Mouse (Mus musculus): ENCODE data around the gene Gm6040. TPM values are rescaled to one million over a fixed set of nuclear protein-coding genes. Genes with fewer than 3 reads are reported as not detected.

Gene Gm6040
- not detected in 2 replicates for polyA plus RNA-seq (2015; fragmentation: Nextera tagmentation; extraction: Ambion mirVana)

- Histone ChIP-seq H3K4me2 (ENCODE audit: low read length) (no peak within 1 kb of the TSS), H3K27ac (ENCODE audit: low read length) (no peak within 1 kb of the TSS), H3K9me3 (replicated peaks; ENCODE audit: control insufficient read depth, low read length, poor library complexity, severe bottlenecking) (peaks cover 27% of the 10 kb centered on the region), H3K9ac (ENCODE audit: low read depth, low read length) (no peak within 1 kb of the TSS), H3K4me1 (ENCODE audit: control insufficient read depth, insufficient read depth, low read length) (no peaks in the 10 kb centered on the region), H3K36me3 (ENCODE audit: control insufficient read depth, insufficient read depth, low read length) (no peaks in the 10 kb centered on the region), H3K4me3 (ENCODE audit: low read depth, low read length) (no peak within 1 kb of the TSS), H3K27me3 (ENCODE audit: control insufficient read depth, insufficient read depth, low read depth, low read length) (no peaks in the 10 kb centered on the region)
- WGBS, result 73% methylated on average over 3 of the region's 3 CpGs
- no peak for ATAC-seq
Measured at GRCm38 (mm10) chr8:20921971-20922370, at the start of gene Gm6040. Gm6040 (minus strand) TSS chr8:20922071.

GRCm38 (mm10) chr8:20964531-20964930 is 42.7 kb upstream of the Gm6040 start:
- H3K36me3 ChIP-seq (ENCODE audit: control insufficient read depth, insufficient read depth, low read length), result no peaks in the 10 kb centered on the region
- WGBS, result 78% methylated on average over 2 of the region's 2 CpGs
- H3K4me3 ChIP-seq (ENCODE audit: low read depth, low read length), result no peak overlapping the region
- peaks cover 9% of the 10 kb centered on the region for H3K9me3 ChIP-seq (replicated peaks; ENCODE audit: control insufficient read depth, low read length, poor library complexity, severe bottlenecking)
- no peaks in the 10 kb centered on the region for H3K27me3 ChIP-seq (ENCODE audit: control insufficient read depth, insufficient read depth, low read depth, low read length)
- no peak overlapping the region for H3K9ac ChIP-seq (ENCODE audit: low read depth, low read length)
- no peak overlapping the region for H3K4me2 ChIP-seq (ENCODE audit: low read length)
- H3K27ac ChIP-seq (ENCODE audit: low read length), result no peak overlapping the region
- ATAC-seq, result no peak
- no peaks in the 10 kb centered on the region for H3K4me1 ChIP-seq (ENCODE audit: control insufficient read depth, insufficient read depth, low read length)

GRCm38 (mm10) chr8:20944610-20945009 is 22.7 kb upstream of the Gm6040 start, which contains the start of gene AY761185:
AY761185 (minus strand) TSS chr8:20944710.
- no peak for ATAC-seq
- Histone ChIP-seq H3K9ac (ENCODE audit: low read depth, low read length) (no peak within 1 kb of the TSS), H3K4me1 (ENCODE audit: control insufficient read depth, insufficient read depth, low read length) (no peaks in the 10 kb centered on the region), H3K4me2 (ENCODE audit: low read length) (no peak within 1 kb of the TSS), H3K27me3 (ENCODE audit: control insufficient read depth, insufficient read depth, low read depth, low read length) (no peaks in the 10 kb centered on the region), H3K4me3 (ENCODE audit: low read depth, low read length) (no peak within 1 kb of the TSS), H3K36me3 (ENCODE audit: control insufficient read depth, insufficient read depth, low read length) (no peaks in the 10 kb centered on the region), H3K27ac (ENCODE audit: low read length) (no peak within 1 kb of the TSS), H3K9me3 (replicated peaks; ENCODE audit: control insufficient read depth, low read length, poor library complexity, severe bottlenecking) (peaks cover 17% of the 10 kb centered on the region; the same call in 1 of the 2 replicates)
- 76% methylated on average over 3 of the region's 3 CpGs for WGBS

DNA sequence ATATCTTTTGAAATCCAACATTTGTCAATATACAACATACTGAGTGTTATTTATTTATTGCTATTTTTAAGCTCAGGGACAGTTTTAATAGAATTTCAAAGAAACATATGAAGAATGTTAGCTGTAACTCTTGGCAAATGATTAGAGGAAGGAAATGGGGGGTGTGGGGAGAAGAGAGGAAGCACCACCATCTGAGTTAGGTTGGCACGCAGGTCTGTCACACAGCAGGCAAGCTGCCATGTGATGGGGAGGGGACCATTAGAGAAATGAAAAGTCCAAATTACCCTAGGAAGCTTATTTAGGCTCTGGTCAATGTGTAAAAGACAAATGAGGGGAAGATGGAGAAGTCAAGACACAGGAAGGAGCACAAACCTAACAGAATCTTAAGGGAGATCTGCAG is 9.6 kb downstream of the Gm6040 start:
- H3K9me3 ChIP-seq (replicated peaks; ENCODE audit: control insufficient read depth, low read length, poor library complexity, severe bottlenecking), result peaks cover 12% of the 10 kb centered on the region
- H3K27me3 ChIP-seq (ENCODE audit: control insufficient read depth, insufficient read depth, low read depth, low read length), result no peaks in the 10 kb centered on the region
- no peaks in the 10 kb centered on the region for H3K4me1 ChIP-seq (ENCODE audit: control insufficient read depth, insufficient read depth, low read length)
- ATAC-seq, result no peak
- no peak overlapping the region for H3K4me3 ChIP-seq (ENCODE audit: low read depth, low read length)
- H3K4me2 ChIP-seq (ENCODE audit: low read length), result no peak overlapping the region
- no peak overlapping the region for H3K27ac ChIP-seq (ENCODE audit: low read length)
- no peaks in the 10 kb centered on the region for H3K36me3 ChIP-seq (ENCODE audit: control insufficient read depth, insufficient read depth, low read length)
- no peak overlapping the region for H3K9ac ChIP-seq (ENCODE audit: low read depth, low read length)
- WGBS, result 86% methylated on average over 1 of the region's 1 CpGs

- Histone ChIP-seq H3K4me3 (ENCODE audit: low read depth, low read length) (no peak overlapping the region), H3K27me3 (ENCODE audit: control insufficient read depth, insufficient read depth, low read depth, low read length) (no peaks in the 10 kb centered on the region), H3K27ac (ENCODE audit: low read length) (no peak overlapping the region), H3K4me2 (ENCODE audit: low read length) (no peak overlapping the region), H3K4me1 (ENCODE audit: control insufficient read depth, insufficient read depth, low read length) (no peaks in the 10 kb centered on the region), H3K9me3 (replicated peaks; ENCODE audit: control insufficient read depth, low read length, poor library complexity, severe bottlenecking) (peaks cover 12% of the 10 kb centered on the region), H3K9ac (ENCODE audit: low read depth, low read length) (no peak overlapping the region), H3K36me3 (ENCODE audit: control insufficient read depth, insufficient read depth, low read length) (no peaks in the 10 kb centered on the region)
- no peak for ATAC-seq
- WGBS, result 65% methylated on average over 2 of the region's 2 CpGs
Measured at GRCm38 (mm10) chr8:20908256-20908655, 13.6 kb downstream of the Gm6040 start.

DNA sequence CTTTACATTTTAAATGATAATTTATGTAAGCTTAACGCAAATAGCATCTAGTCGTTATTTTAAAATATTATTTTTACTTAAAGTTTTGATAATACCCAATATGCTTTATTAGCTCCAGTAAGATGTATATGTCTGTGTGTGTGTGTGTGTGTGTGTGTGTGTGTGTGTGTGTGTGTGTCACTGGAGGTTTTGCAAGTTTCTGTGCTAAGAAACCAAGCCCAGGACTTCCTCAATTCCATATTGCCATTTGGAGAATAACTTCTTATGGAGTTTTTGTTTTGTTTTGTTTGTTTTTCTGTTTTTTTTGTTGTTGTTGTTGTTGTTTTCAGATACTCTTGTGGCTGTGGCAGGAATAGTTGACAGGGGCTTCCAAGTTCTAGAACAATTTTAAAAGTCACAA is 14.8 kb downstream of the Gm6040 start:
- H3K9ac ChIP-seq (ENCODE audit: low read depth, low read length), result no peak overlapping the region
- peaks cover 10% of the 10 kb centered on the region for H3K9me3 ChIP-seq (replicated peaks; ENCODE audit: control insufficient read depth, low read length, poor library complexity, severe bottlenecking)
- H3K27me3 ChIP-seq (ENCODE audit: control insufficient read depth, insufficient read depth, low read depth, low read length), result no peaks in the 10 kb centered on the region
- no peak overlapping the region for H3K27ac ChIP-seq (ENCODE audit: low read length)
- no peak for ATAC-seq
- no peaks in the 10 kb centered on the region for H3K4me1 ChIP-seq (ENCODE audit: control insufficient read depth, insufficient read depth, low read length)
- no peak overlapping the region for H3K4me3 ChIP-seq (ENCODE audit: low read depth, low read length)
- H3K4me2 ChIP-seq (ENCODE audit: low read length), result no peak overlapping the region
- WGBS, result 93% methylated on average over 2 of the region's 2 CpGs
- no peaks in the 10 kb centered on the region for H3K36me3 ChIP-seq (ENCODE audit: control insufficient read depth, insufficient read depth, low read length)

DNA sequence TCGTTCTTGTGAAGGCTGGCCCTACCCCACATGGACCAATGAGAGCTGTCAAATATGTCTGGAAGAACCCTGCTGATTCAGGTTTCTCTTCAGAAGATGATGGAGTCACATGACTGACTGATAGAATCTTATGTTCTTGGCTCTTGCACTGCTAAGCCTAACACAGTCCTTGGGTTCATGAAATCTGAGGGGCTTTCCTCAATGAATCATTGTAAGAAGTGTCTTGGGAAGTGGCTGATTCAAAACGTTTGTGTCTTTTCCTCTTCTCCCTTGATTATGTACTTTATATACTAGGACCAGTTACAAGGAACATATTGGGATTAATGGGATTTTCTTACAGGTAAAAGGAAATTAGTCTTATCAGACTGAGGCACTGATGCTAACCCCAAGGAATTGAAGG is 19.3 kb downstream of the Gm6040 start, which contains the start of gene Gm15056:
TSS of gene Gm15056 (minus strand) at position 101 of the 400 bp plus-strand sequence.
- 44% methylated on average over 2 of the region's 2 CpGs for WGBS
- no peak for ATAC-seq

DNA sequence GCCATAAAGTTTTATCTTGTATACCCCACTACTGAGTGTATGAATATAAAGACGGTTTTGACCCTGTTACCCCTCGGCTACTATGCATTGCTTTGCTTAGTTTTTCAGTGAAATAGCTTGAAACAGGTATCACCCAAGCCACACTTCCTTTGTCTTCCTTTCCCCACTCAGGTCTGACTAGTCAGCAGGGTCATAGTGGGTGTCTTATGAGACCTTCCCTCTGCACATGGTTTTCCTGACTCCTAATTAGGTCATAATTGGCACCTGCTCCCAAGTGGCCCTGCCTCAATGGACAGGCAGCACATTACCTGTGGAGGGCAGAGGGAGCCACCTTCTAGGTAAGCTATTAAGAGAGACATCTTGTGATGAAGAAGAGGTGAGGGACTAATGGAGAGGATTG is 29.5 kb downstream of the Gm6040 start, which contains the start of gene Defb33:
TSS of gene Defb33 (plus strand) at position 301 of the 400 bp plus-strand sequence.
- Histone ChIP-seq H3K4me3 (ENCODE audit: low read depth, low read length) (no peak within 1 kb of the TSS), H3K27me3 (ENCODE audit: control insufficient read depth, insufficient read depth, low read depth, low read length) (no peaks in the 10 kb centered on the region), H3K36me3 (ENCODE audit: control insufficient read depth, insufficient read depth, low read length) (no peaks in the 10 kb centered on the region), H3K4me1 (ENCODE audit: control insufficient read depth, insufficient read depth, low read length) (no peaks in the 10 kb centered on the region), H3K27ac (ENCODE audit: low read length) (no peak within 1 kb of the TSS), H3K9me3 (replicated peaks; ENCODE audit: control insufficient read depth, low read length, poor library complexity, severe bottlenecking) (peaks cover 37% of the 10 kb centered on the region), H3K4me2 (ENCODE audit: low read length) (no peak within 1 kb of the TSS), H3K9ac (ENCODE audit: low read depth, low read length) (no peak within 1 kb of the TSS)
- no peak for ATAC-seq
- WGBS, result 83% methylated on average over 2 of the region's 2 CpGs

More for the DNA sequence above, 19.3 kb downstream of the Gm6040 start, which contains the start of gene Gm15056:
- H3K4me1 ChIP-seq (ENCODE audit: control insufficient read depth, insufficient read depth, low read length), result no peaks in the 10 kb centered on the region
- H3K36me3 ChIP-seq (ENCODE audit: control insufficient read depth, insufficient read depth, low read length), result no peaks in the 10 kb centered on the region
- H3K4me2 ChIP-seq (ENCODE audit: low read length), result no peak within 1 kb of the TSS
- no peak within 1 kb of the TSS for H3K9ac ChIP-seq (ENCODE audit: low read depth, low read length)
- no peak within 1 kb of the TSS for H3K27ac ChIP-seq (ENCODE audit: low read length)
- H3K4me3 ChIP-seq (ENCODE audit: low read depth, low read length), result no peak within 1 kb of the TSS
- peaks cover 23% of the 10 kb centered on the region for H3K9me3 ChIP-seq (replicated peaks; ENCODE audit: control insufficient read depth, low read length, poor library complexity, severe bottlenecking)
- no peaks in the 10 kb centered on the region for H3K27me3 ChIP-seq (ENCODE audit: control insufficient read depth, insufficient read depth, low read depth, low read length)

- Histone ChIP-seq H3K9ac (ENCODE audit: low read depth, low read length) (no peak overlapping the region), H3K4me2 (ENCODE audit: low read length) (no peak overlapping the region), H3K36me3 (ENCODE audit: control insufficient read depth, insufficient read depth, low read length) (no peaks in the 10 kb centered on the region), H3K27ac (ENCODE audit: low read length) (no peak overlapping the region), H3K9me3 (replicated peaks; ENCODE audit: control insufficient read depth, low read length, poor library complexity, severe bottlenecking) (peaks cover 20% of the 10 kb centered on the region), H3K4me3 (ENCODE audit: low read depth, low read length) (no peak overlapping the region), H3K27me3 (ENCODE audit: control insufficient read depth, insufficient read depth, low read depth, low read length) (no peaks in the 10 kb centered on the region), H3K4me1 (ENCODE audit: control insufficient read depth, insufficient read depth, low read length) (no peaks in the 10 kb centered on the region)
- 51% methylated on average over 6 of the region's 6 CpGs for WGBS
- ATAC-seq, result no peak
Measured at GRCm38 (mm10) chr8:20874608-20875007, 47.3 kb downstream of the Gm6040 start.

Data from midbrain, embryonic 16.5 days (tissue).